Mouse (Mus musculus): ENCODE results near the gene Ccdc96. TPM values are rescaled to one million over a fixed set of nuclear protein-coding genes. Genes with fewer than 3 reads are reported as not detected.

Gene Ccdc96
- polyA plus RNA-seq (2015; fragmentation: Nextera tagmentation; extraction: Ambion mirVana) = 0.06 and 0.13 TPM in 2 replicates

DNA sequence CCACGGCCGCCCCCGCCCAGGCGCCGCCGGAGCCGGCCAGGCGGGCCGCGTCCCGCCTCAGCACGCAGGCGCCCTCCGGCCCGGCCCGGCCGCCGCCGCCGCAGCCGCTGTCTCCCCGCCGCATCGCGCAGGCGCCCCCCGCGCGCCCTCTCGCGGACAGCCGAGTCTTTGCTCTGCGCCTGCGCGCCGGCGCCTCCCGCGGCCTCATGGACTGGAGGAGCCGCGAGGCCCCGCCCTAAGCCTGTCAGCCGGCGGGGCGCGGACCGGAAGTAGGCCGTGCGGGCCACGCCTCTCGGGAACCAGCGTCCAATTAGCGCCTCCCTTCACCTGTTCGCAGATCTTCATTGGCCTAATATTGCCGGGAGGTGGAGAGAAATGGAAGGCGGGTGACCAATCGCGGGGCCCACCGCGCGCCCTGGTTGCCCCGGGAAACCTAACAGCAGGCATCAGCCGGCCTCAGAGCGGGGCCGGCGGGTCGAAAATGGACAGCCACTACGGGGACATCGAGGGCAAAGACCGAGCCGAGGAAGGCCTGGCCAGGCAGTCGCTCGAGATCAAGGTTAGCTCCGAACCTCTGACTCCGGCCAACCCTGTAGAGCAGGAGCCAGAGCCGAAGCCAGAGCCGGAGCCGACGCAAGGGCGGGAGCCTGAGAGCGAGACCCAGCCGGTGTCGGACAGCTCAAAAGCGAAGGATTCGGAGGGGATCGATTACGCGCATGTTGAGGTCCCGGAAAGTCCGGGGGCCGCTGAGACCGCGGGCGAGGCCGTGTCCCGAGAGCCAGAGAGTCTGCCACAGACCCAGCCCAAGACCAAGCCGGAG is at the start of gene Ccdc96, which contains the start of gene Tada2b:
Gene Ccdc96 (plus strand): TSS at position 418 of the 820 bp plus-strand sequence.
Gene Tada2b (minus strand): TSS at position 115 of the 820 bp plus-strand sequence.
- H3K9ac ChIP-seq (replicated peaks) = peak within 1 kb of the TSS; percentile 93
- H3K4me2 ChIP-seq (ENCODE audit: low read depth, low read length) = peak within 1 kb of the TSS; percentile 97
- peak within 1 kb of the TSS; percentile 81 for H3K4me3 ChIP-seq (ENCODE audit: low read depth, low read length)
- peak; percentile 98 for ATAC-seq
- peak; percentile 98 for DNase-seq
- H3K9me3 ChIP-seq (ENCODE audit: low read length) = no peaks in the 10 kb centered on the region
- H3K36me3 ChIP-seq (replicated peaks; ENCODE audit: insufficient read depth, low read length) = no peaks in the 10 kb centered on the region
- peaks cover 13% of the 10 kb centered on the region for H3K27me3 ChIP-seq (ENCODE audit: insufficient read depth, low read length)
- H3K27ac ChIP-seq (ENCODE audit: low read depth) = peak within 1 kb of the TSS; percentile 88
- TF ChIP-seq CTCF (IDR thresholded peaks at IDR 0.05; ENCODE audit: low read depth) = peak; percentile 67
- no peak for TF ChIP-seq EP300 (IDR thresholded peaks at IDR 0.05; ENCODE audit: low read depth)
- under 1% methylated on average over 74 of the region's 97 CpGs for WGBS (ENCODE audit: insufficient replicate concordance)
- peaks cover 37% of the 10 kb centered on the region for H3K4me1 ChIP-seq (ENCODE audit: insufficient read depth)

DNA sequence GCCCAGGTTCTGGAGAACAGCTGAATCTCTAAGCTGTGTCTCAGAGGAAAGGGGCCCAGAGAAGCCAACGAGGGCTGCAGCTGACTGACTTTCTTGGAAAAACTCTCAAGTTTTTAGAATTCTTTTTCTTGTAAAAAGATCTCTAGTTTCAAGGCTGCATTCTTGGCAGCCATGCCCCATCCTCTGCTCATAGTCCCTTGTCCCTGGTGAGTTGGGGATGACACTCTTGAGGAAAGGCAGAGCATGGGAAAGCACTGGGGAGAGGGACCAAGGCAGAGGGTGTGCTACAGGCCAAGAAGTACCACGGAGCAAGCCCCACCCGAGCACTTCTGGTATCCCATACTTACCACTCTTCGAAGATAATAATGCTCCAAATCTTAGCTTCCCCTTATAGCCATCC is 47.5 kb upstream of the Ccdc96 start:
- DNase-seq (no peak), ATAC-seq (no peak)
- no peak overlapping the region for H3K4me3 ChIP-seq (ENCODE audit: low read depth, low read length)
- WGBS (ENCODE audit: insufficient replicate concordance) = 62% methylated on average over 4 of the region's 4 CpGs
- H3K27me3 ChIP-seq (ENCODE audit: insufficient read depth, low read length) = no peaks in the 10 kb centered on the region
- no peak overlapping the region for H3K9ac ChIP-seq (replicated peaks)
- TF ChIP-seq CTCF (IDR thresholded peaks at IDR 0.05; ENCODE audit: low read depth) (no peak), EP300 (IDR thresholded peaks at IDR 0.05; ENCODE audit: low read depth) (no peak)
- H3K27ac ChIP-seq (ENCODE audit: low read depth) = no peak overlapping the region
- no peaks in the 10 kb centered on the region for H3K4me1 ChIP-seq (ENCODE audit: insufficient read depth)
- H3K36me3 ChIP-seq (replicated peaks; ENCODE audit: insufficient read depth, low read length) = no peaks in the 10 kb centered on the region
- no peaks in the 10 kb centered on the region for H3K9me3 ChIP-seq (ENCODE audit: low read length)
- H3K4me2 ChIP-seq (ENCODE audit: low read depth, low read length) = no peak overlapping the region

- ATAC-seq (no peak), DNase-seq (no peak)
- Histone ChIP-seq H3K4me2 (ENCODE audit: low read depth, low read length) (no peak overlapping the region), H3K27ac (ENCODE audit: low read depth) (no peak overlapping the region), H3K9me3 (ENCODE audit: low read length) (no peaks in the 10 kb centered on the region), H3K4me3 (ENCODE audit: low read depth, low read length) (no peak overlapping the region), H3K9ac (replicated peaks) (no peak overlapping the region), H3K4me1 (ENCODE audit: insufficient read depth) (no peaks in the 10 kb centered on the region), H3K27me3 (ENCODE audit: insufficient read depth, low read length) (peaks cover 3% of the 10 kb centered on the region; the same call in 1 of the 2 replicates), H3K36me3 (replicated peaks; ENCODE audit: insufficient read depth, low read length) (no peaks in the 10 kb centered on the region)
- no peak for TF ChIP-seq CTCF (IDR thresholded peaks at IDR 0.05; ENCODE audit: low read depth)
- no peak for TF ChIP-seq EP300 (IDR thresholded peaks at IDR 0.05; ENCODE audit: low read depth)
- 57% methylated on average over 3 of the region's 3 CpGs for WGBS (ENCODE audit: insufficient replicate concordance)
Observed at GRCm38 (mm10) chr5:36440741-36441140, 43.6 kb upstream of the Ccdc96 start.

DNA sequence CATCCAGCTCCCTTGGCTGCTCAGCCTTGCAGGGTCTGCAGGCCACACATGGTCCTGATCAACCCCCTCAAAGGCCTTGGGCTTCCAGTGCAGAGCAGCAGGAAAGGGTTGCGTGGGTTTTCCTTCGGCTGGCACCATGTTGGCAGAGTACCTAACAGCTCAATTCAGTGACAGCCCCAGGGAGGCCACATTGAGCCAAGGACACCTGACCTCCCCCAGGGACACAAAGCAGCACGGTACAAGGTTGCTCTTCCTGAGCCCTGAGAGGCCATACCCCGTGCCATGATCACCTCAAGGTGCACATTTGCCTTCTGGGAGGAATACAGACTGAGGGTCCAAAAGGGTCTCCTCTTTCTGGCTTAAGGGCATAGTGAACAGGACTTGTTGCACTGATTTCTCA is 39.8 kb upstream of the Ccdc96 start:
- ATAC-seq = no peak
- WGBS (ENCODE audit: insufficient replicate concordance) = 51% methylated on average over 4 of the region's 4 CpGs
- Histone ChIP-seq H3K4me2 (ENCODE audit: low read depth, low read length) (no peak overlapping the region), H3K27me3 (ENCODE audit: insufficient read depth, low read length) (peaks cover 3% of the 10 kb centered on the region; the same call in 1 of the 2 replicates), H3K4me1 (ENCODE audit: insufficient read depth) (no peaks in the 10 kb centered on the region), H3K9me3 (ENCODE audit: low read length) (no peaks in the 10 kb centered on the region), H3K9ac (replicated peaks) (no peak overlapping the region), H3K4me3 (ENCODE audit: low read depth, low read length) (no peak overlapping the region), H3K27ac (ENCODE audit: low read depth) (no peak overlapping the region), H3K36me3 (replicated peaks; ENCODE audit: insufficient read depth, low read length) (no peaks in the 10 kb centered on the region)
- no peak for TF ChIP-seq EP300 (IDR thresholded peaks at IDR 0.05; ENCODE audit: low read depth)
- TF ChIP-seq CTCF (IDR thresholded peaks at IDR 0.05; ENCODE audit: low read depth) = no peak
- DNase-seq = no peak

GRCm38 (mm10) chr5:36445028-36445427 is 39.4 kb upstream of the Ccdc96 start:
- no peak for ATAC-seq
- no peak for DNase-seq
- no peak overlapping the region for H3K27ac ChIP-seq (ENCODE audit: low read depth)
- H3K27me3 ChIP-seq (ENCODE audit: insufficient read depth, low read length) = peaks cover 3% of the 10 kb centered on the region; the same call in 1 of the 2 replicates
- H3K9ac ChIP-seq (replicated peaks) = no peak overlapping the region
- no peak overlapping the region for H3K4me2 ChIP-seq (ENCODE audit: low read depth, low read length)
- no peaks in the 10 kb centered on the region for H3K9me3 ChIP-seq (ENCODE audit: low read length)
- 31% methylated on average over 8 of the region's 8 CpGs for WGBS (ENCODE audit: insufficient replicate concordance)
- no peak overlapping the region for H3K4me3 ChIP-seq (ENCODE audit: low read depth, low read length)
- no peaks in the 10 kb centered on the region for H3K4me1 ChIP-seq (ENCODE audit: insufficient read depth)
- H3K36me3 ChIP-seq (replicated peaks; ENCODE audit: insufficient read depth, low read length) = no peaks in the 10 kb centered on the region
- TF ChIP-seq CTCF (IDR thresholded peaks at IDR 0.05; ENCODE audit: low read depth) (no peak), EP300 (IDR thresholded peaks at IDR 0.05; ENCODE audit: low read depth) (no peak)

DNA sequence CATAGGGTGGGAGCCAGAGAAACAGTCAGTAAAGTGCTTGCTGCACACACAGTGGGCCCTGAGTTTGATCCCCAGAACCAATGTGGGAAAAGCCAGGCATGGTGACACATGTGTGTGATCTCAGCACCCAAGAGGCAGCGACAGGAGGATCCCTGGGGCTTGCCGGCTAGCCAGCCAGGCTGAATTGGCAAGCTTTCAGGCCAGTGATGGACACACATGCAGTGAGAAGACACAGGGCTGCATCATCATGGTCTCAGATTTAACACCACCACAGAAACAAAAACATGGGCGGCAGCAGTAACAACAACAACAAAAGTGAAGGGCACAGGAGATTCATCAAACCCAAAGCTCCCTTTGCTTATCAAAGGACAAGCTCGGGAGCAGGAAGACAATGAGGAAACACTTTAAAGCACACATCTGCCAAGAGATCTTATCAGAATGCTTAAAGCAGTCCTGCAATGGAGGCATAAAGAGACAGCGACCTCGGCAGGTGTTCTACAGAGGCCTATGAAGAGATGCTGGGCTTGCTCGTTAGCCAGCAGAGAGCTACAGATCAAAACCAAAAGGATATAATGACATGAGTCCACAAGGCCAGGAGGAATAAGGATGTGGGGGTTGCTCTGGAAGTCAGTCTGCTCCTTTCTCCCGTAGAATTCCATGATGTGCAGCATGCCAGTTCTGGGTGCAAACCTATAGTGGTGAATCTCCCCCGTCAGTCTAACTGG is 38.1 kb upstream of the Ccdc96 start:
- WGBS (ENCODE audit: insufficient replicate concordance) = 35% methylated on average over 9 of the region's 9 CpGs
- Histone ChIP-seq H3K4me3 (ENCODE audit: low read depth, low read length) (no peak overlapping the region), H3K27me3 (ENCODE audit: insufficient read depth, low read length) (peaks cover 3% of the 10 kb centered on the region; the same call in 1 of the 2 replicates), H3K9ac (replicated peaks) (no peak overlapping the region), H3K9me3 (ENCODE audit: low read length) (no peaks in the 10 kb centered on the region), H3K4me1 (ENCODE audit: insufficient read depth) (no peaks in the 10 kb centered on the region; the same call in 1 of the 2 replicates), H3K27ac (ENCODE audit: low read depth) (no peak overlapping the region), H3K36me3 (replicated peaks; ENCODE audit: insufficient read depth, low read length) (no peaks in the 10 kb centered on the region), H3K4me2 (ENCODE audit: low read depth, low read length) (no peak overlapping the region)
- DNase-seq (no peak), ATAC-seq (no peak)
- TF ChIP-seq EP300 (IDR thresholded peaks at IDR 0.05; ENCODE audit: low read depth) = no peak
- no peak for TF ChIP-seq CTCF (IDR thresholded peaks at IDR 0.05; ENCODE audit: low read depth)
